Mouse (Mus musculus): ENCODE measurements around the gene Dab2ip.

The Dab2ip gene

GRCm38 (mm10) chr2:35557911-35558825, at the start of gene Dab2ip:
Gene Dab2ip (plus strand): TSS chr2:35558266.
- DNase-seq (ENCODE audit: low spot score), result no peak

GRCm38 (mm10) chr2:35508597-35509342, 49.3 kb upstream of the Dab2ip start:
- DNase-seq (ENCODE audit: low spot score), result no peak

GRCm38 (mm10) chr2:35509343-35509667, 48.8 kb upstream of the Dab2ip start:
- DNase-seq (ENCODE audit: low spot score), result no peak

DNA sequence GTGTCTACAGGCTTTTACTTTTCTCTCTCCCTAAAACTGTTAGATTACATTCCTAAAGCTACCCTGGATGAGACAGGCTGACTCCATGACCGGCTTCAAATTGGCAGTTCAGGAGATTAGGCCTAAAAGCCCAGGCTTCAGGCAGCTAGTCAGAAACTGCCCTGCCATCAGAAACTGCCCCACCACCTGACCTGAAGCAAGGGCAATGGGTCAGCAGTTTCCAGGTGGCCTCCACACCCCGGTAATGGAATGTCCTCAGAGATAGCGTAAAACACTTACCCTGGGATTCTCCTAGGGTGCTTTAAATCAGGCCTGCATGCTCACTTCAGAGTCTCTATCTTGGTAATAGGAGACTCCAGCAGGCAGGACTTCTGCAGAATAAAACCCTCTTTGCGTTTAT, 48.2 kb upstream of the Dab2ip start:
- no peak for DNase-seq (ENCODE audit: low spot score)

GRCm38 (mm10) chr2:35510920-35511319, 47.1 kb upstream of the Dab2ip start:
- no peak for DNase-seq (ENCODE audit: low spot score)

- no peak for DNase-seq (ENCODE audit: low spot score)
These were observed 45.8 kb upstream of the Dab2ip start for GRCm38 (mm10) chr2:35512226-35512625.

- no peak for DNase-seq (ENCODE audit: low spot score)
These were observed 43.8 kb upstream of the Dab2ip start for GRCm38 (mm10) chr2:35514051-35514892.

- no peak for DNase-seq (ENCODE audit: low spot score)
These were observed 31.3 kb upstream of the Dab2ip start for GRCm38 (mm10) chr2:35526612-35527242.

- no peak for DNase-seq (ENCODE audit: low spot score)
These were observed 29.0 kb upstream of the Dab2ip start for GRCm38 (mm10) chr2:35529086-35529485.

DNA sequence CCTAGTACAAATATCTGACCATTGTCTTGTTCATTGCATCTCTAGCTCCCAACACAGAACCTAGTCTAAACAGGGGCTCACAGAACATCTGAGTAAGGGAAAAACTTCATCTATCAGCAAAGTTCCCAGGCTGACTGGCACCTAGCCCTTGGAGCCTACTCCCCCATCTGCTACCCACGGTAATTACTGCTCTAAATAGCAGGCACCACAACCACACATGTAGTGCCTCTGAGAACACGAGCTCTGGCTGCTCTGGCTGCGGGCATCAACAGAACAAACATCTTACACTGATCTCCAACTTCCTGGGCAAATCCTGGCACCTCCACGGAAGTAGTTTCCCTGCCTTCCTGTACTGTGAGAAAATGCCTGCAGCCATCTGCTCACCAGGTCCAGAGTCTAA, 28.2 kb upstream of the Dab2ip start:
- DNase-seq (ENCODE audit: low spot score), result no peak

DNA sequence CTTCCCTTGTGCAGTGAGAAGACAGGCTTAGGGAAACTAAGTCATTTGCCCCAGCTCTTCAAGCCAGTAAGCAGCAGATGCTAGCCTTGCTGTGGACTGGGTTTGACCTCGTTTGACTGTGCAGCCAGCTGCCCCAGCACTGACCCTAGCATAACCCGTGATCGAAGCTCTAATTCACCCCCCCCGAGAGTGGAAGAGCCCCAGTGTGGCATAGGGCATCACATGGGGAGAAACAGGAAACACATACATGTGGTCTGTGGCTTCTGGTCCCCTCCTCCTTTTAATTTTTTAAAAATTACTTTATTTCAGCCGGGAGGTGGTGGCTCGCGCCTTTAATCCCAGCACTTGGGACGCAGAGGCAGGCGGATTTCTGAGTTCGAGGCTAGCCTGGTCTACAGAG, 27.3 kb upstream of the Dab2ip start:
- no peak for DNase-seq (ENCODE audit: low spot score)

DNA sequence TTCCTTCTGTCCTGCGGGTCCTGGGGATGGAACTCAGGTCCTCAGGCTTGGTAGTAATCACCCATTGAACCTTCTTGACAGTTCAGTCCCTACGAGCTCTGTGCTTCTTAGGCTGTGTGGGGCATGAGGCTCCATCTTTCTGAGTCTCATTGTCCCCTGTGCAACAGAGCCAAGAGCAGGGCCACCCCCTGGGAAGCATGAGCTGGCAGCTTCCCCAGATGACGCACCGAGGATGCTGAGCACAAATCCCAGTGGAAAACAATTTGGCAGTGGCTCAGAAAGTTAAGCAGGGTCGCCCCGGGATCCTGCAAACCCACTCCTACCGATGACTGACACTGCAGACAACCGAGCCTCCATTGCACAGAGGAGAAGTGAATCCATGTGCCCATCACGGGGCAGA, 24.4 kb upstream of the Dab2ip start:
- DNase-seq (ENCODE audit: low spot score), result no peak

GRCm38 (mm10) chr2:35539276-35539972, 18.6 kb upstream of the Dab2ip start:
- DNase-seq (ENCODE audit: low spot score), result peak; percentile 83

DNA sequence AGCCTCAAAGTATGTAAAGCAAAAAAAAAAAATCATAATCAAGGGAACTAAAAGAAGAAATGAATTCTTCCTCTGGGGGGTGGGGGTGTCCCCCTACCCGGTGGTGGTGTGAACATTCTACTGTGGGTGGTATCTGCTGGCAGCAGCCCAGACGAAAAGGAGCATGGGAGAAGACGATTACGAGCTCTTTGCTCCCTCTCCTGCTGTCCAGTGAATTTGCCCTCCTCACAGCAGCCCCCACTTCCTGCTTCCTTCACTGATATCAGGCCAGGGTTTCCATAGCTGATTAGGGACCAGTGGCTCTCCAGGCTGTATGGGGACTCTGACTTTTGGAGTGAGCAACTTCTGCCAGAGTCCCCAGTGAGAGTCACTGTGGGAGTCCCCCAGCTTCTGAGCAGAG, 17.3 kb upstream of the Dab2ip start:
- no peak for DNase-seq (ENCODE audit: low spot score)

DNA sequence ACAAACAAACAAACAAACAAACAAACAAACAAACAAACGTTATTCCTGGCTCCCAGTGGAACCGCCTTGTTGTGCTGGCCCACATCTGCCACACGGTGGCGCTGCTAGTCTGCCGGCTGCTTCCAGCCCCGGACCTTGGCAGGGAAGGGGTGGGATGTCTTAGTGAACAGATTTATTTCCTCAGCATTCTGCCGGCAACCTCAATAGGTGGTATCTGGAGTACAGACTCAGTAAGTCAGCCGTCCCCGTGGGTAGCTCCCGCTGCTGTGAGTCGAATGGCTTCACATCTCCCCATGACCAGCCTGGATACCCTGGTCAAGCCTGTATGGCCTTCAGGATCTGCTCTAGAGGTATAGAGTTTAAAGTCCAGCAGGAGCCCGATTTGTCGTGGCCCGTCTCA, 13.3 kb upstream of the Dab2ip start:
- DNase-seq (ENCODE audit: low spot score), result peak; percentile 86

- peak; percentile 28 for DNase-seq (ENCODE audit: low spot score)
These were observed 12.9 kb upstream of the Dab2ip start for GRCm38 (mm10) chr2:35545125-35545590.

- DNase-seq (ENCODE audit: low spot score), result no peak
These were observed 11.6 kb upstream of the Dab2ip start for GRCm38 (mm10) chr2:35546462-35546861.

- DNase-seq (ENCODE audit: low spot score), result no peak
These were observed 8.9 kb upstream of the Dab2ip start for GRCm38 (mm10) chr2:35549191-35549590.

DNA sequence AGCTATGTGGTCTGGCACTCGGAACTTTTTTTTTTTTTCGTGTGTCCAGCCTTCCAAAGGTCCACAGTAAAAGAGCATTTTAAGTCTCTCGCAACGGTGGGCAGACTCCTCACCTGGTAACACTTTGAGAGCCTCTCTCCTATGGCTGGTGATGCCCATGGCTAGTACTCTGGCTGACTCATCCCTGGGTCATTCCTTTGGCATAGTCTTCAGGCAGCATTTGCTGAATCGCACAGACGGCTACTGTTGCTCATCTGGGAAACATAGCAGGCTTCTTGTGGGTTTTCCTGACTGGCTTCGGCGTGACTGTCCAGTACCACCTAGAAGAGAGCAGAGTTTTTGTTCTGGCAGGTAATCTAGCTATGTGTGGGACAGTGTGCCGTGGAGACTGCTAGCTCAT, 8.0 kb upstream of the Dab2ip start:
- DNase-seq (ENCODE audit: low spot score), result no peak

GRCm38 (mm10) chr2:35556918-35557486, 1.1 kb upstream of the Dab2ip start:
- DNase-seq (ENCODE audit: low spot score), result no peak

Measured in retina, embryonic 14.5 days (tissue).